Mouse (Mus musculus) embryonic facial prominence, embryonic 12.5 days (tissue): Measurements from ENCODE around the gene Gm49358. TPM values are rescaled to one million over a fixed set of nuclear protein-coding genes. Genes with fewer than 3 reads are reported as not detected.

Source experiments
- ATAC-seq: fragments of 200-750 bp; cut with Nextera tagmentation; 2 replicates; pipeline ENCODE4 v1.8.0; 2017; ENCODE audit not compliant: insufficient number of reproducible peaks, insufficient read depth, low FRiP score, low TSS enrichment
- H3K27ac ChIP-seq: fragments of 300-500 bp; sonication (generic); 2 replicates; pipeline ENCODE4 v1.5.1; 2016; ENCODE audit warnings: mild to moderate bottlenecking
- H3K27me3 ChIP-seq: fragments of 300-500 bp; sonication (generic); 2 replicates; pipeline ENCODE4 v1.6.1; 2016; ENCODE audit warnings: mild to moderate bottlenecking, moderate library complexity
- H3K36me3 ChIP-seq: fragments of 300-500 bp; sonication (generic); 2 replicates; pipeline ENCODE4 v1.6.1; 2016; ENCODE audit warnings: mild to moderate bottlenecking
- H3K4me1 ChIP-seq: fragments of 300-500 bp; sonication (generic); 2 replicates; pipeline ENCODE4 v1.6.1; 2016
- H3K4me2 ChIP-seq: fragments of 300-500 bp; sonication (generic); replicated peaks from 2 replicates; pipeline ENCODE4 v1.6.1; 2016; ENCODE audit warnings: mild to moderate bottlenecking, moderate library complexity
- H3K4me3 ChIP-seq: fragments of 300-500 bp; sonication (generic); 2 replicates; pipeline ENCODE4 v1.5.1; 2016; ENCODE audit warnings: mild to moderate bottlenecking
- H3K9ac ChIP-seq: fragments of 300-500 bp; sonication (generic); 2 replicates; pipeline ENCODE4 v1.6.1; 2016; ENCODE audit warnings: mild to moderate bottlenecking, moderate library complexity
- H3K9me3 ChIP-seq: fragments of 300-500 bp; sonication (generic); 2 replicates; pipeline ENCODE4 v1.6.1; 2016; ENCODE audit warnings: mild to moderate bottlenecking, moderate library complexity
- WGBS: fragments of 180-500 bp; shearing (Covaris S2); methylation state at CpG from one replicate; pipeline ENCODE4 v1.1.7; 2016; 5-methylcytosine and 5-hydroxymethylcytosine counted together
- polyA plus RNA-seq: library from polyadenylated mRNA; unstranded; fragments of >200 nt; fragmentation: Nextera tagmentation; extraction: Ambion mirVana; gene quantifications from 2 replicates; pipeline ENCODE4 v1.2.1, GENCODE M21; 2016

Gm49358 gene
- polyA plus RNA-seq, 1 experiment from 2014 or later, result not detected

GRCm38 (mm10) chr10:86761722-86762383, 1.9 kb upstream of the Gm49358 start:
- no peak overlapping the region for H3K4me3 ChIP-seq
- WGBS, result 42% methylated on average over 7 of the region's 7 CpGs
- H3K4me1 ChIP-seq, result no peaks in the 10 kb centered on the region
- no peaks in the 10 kb centered on the region for H3K36me3 ChIP-seq
- H3K4me2 ChIP-seq, result no peak overlapping the region
- H3K9me3 ChIP-seq, result no peaks in the 10 kb centered on the region
- H3K27ac ChIP-seq, result no peak overlapping the region
- no peaks in the 10 kb centered on the region for H3K27me3 ChIP-seq
- H3K9ac ChIP-seq, result no peak overlapping the region
- ATAC-seq, result no peak

DNA sequence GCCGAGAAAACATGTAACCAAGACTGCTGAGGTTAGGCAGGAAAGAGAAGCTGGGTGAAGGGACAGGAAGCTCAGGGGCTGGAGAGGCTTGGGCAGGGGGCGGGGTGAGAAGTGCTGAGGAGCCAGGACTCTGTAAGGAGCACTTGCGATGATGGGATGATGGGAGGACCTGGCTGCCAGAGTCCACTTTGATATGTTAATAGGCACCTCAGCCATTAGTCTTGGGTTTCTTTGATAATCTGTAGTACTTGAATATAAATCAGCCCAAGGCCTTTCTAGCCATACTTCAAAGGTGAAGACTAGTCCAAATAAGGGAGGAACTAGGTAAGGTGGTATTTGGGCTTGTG, 1.4 kb upstream of the Gm49358 start:
- WGBS, result 64% methylated on average over 3 of the region's 3 CpGs
- no peaks in the 10 kb centered on the region for H3K9me3 ChIP-seq
- no peak overlapping the region for H3K4me3 ChIP-seq
- H3K9ac ChIP-seq, result no peak overlapping the region
- H3K27me3 ChIP-seq, result no peaks in the 10 kb centered on the region
- no peak overlapping the region for H3K4me2 ChIP-seq
- ATAC-seq, result no peak
- H3K27ac ChIP-seq, result no peak overlapping the region
- H3K4me1 ChIP-seq, result no peaks in the 10 kb centered on the region
- H3K36me3 ChIP-seq, result no peaks in the 10 kb centered on the region

- WGBS, result 85% methylated on average over 4 of the region's 4 CpGs
- no peaks in the 10 kb centered on the region for H3K27me3 ChIP-seq
- H3K9me3 ChIP-seq, result no peaks in the 10 kb centered on the region
- no peak overlapping the region for H3K27ac ChIP-seq
- H3K4me1 ChIP-seq, result no peaks in the 10 kb centered on the region
- no peaks in the 10 kb centered on the region for H3K36me3 ChIP-seq
- no peak for ATAC-seq
- H3K4me3 ChIP-seq, result no peak overlapping the region
- H3K9ac ChIP-seq, result no peak overlapping the region
- no peak overlapping the region for H3K4me2 ChIP-seq
Observed at GRCm38 (mm10) chr10:86765344-86765966, 1.7 kb downstream of the Gm49358 start.

- H3K27me3 ChIP-seq, result no peaks in the 10 kb centered on the region
- no peak overlapping the region for H3K9ac ChIP-seq
- 71% methylated on average over 5 of the region's 5 CpGs for WGBS
- ATAC-seq, result no peak
- H3K9me3 ChIP-seq, result no peaks in the 10 kb centered on the region
- H3K27ac ChIP-seq, result no peak overlapping the region
- no peak overlapping the region for H3K4me3 ChIP-seq
- H3K36me3 ChIP-seq, result no peaks in the 10 kb centered on the region
- H3K4me2 ChIP-seq, result no peak overlapping the region
- H3K4me1 ChIP-seq, result no peaks in the 10 kb centered on the region
Observed at GRCm38 (mm10) chr10:86769216-86769615, 5.4 kb downstream of the Gm49358 start.

DNA sequence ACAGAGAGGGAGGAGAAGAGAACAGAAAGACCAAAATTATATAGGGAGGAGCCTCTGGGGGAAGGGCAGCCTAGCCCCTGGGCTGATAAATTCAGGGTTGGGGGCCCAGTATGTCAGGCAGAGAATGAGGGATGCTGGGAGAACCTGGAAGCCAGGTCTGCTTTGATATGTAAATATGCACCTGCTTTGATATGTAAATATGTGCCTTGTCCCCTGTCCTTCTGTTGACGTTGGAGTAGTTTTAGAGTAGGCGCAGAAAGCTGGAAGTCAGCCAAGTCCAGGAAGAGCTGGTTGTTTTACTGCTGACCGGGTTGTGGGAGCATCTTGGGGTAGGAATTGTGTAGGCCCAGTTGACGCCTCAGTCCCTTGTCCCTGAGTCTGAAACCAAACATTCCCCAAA, 6.0 kb downstream of the Gm49358 start:
- Histone ChIP-seq H3K4me3 (no peak overlapping the region), H3K4me1 (no peaks in the 10 kb centered on the region), H3K9ac (no peak overlapping the region), H3K4me2 (no peak overlapping the region), H3K36me3 (no peaks in the 10 kb centered on the region), H3K27ac (no peak overlapping the region), H3K9me3 (no peaks in the 10 kb centered on the region), H3K27me3 (no peaks in the 10 kb centered on the region)
- WGBS, result 53% methylated on average over 4 of the region's 4 CpGs
- ATAC-seq, result no peak

DNA sequence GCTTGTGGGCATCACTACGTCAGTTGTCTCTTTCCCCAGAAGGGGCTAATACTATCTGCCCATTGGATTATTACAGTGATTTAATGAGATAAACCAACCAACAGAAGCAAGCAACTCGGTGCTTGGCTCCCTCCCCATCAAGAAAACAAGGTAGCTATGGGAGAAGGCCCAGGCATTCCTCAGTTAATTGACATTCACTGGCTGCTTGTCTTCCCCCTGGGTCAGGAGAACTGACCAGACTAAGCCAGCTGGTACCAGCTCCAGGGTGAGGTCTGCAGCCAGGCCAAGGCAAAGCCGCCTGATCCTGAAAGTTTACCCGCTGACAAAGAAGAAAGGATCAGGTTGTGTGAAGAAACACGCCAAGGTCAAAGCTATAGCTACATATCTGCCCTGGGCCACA, 7.9 kb downstream of the Gm49358 start:
- H3K4me3 ChIP-seq, result no peak overlapping the region
- H3K4me2 ChIP-seq, result no peak overlapping the region
- H3K36me3 ChIP-seq, result no peaks in the 10 kb centered on the region
- no peaks in the 10 kb centered on the region for H3K9me3 ChIP-seq
- H3K9ac ChIP-seq, result no peak overlapping the region
- WGBS, result 82% methylated on average over 5 of the region's 5 CpGs
- H3K27me3 ChIP-seq, result no peaks in the 10 kb centered on the region
- no peaks in the 10 kb centered on the region for H3K4me1 ChIP-seq
- H3K27ac ChIP-seq, result no peak overlapping the region
- ATAC-seq, result no peak

GRCm38 (mm10) chr10:86772231-86772631, 8.5 kb downstream of the Gm49358 start:
- H3K27me3 ChIP-seq, result no peaks in the 10 kb centered on the region
- H3K4me3 ChIP-seq, result no peak overlapping the region
- no peak overlapping the region for H3K4me2 ChIP-seq
- H3K27ac ChIP-seq, result no peak overlapping the region
- 78% methylated on average over 6 of the region's 6 CpGs for WGBS
- no peaks in the 10 kb centered on the region for H3K4me1 ChIP-seq
- no peaks in the 10 kb centered on the region for H3K36me3 ChIP-seq
- no peaks in the 10 kb centered on the region for H3K9me3 ChIP-seq
- no peak overlapping the region for H3K9ac ChIP-seq
- no peak for ATAC-seq

DNA sequence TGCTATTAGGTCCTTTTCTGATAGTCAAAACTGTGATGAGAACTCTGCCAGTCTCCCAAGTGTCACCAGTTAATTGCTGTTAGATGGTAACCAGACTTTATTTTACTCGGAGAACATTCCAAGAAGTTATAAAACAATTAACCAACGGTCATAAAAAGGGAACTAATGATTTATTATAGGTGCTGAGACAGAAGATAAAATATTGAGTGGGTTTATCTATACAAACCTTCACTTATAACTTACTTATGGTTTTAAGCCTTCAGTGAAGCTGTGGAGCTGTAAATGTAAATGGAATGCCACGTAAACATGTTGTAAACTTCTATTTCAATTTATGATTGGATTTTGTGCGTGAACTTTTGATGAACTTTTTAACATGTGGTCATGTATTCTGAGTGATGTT, 9.6 kb downstream of the Gm49358 start:
- H3K9me3 ChIP-seq, result no peaks in the 10 kb centered on the region
- no peak overlapping the region for H3K27ac ChIP-seq
- H3K27me3 ChIP-seq, result no peaks in the 10 kb centered on the region
- H3K4me1 ChIP-seq, result no peaks in the 10 kb centered on the region
- no peak overlapping the region for H3K4me2 ChIP-seq
- ATAC-seq, result no peak
- 80% methylated on average over 4 of the region's 4 CpGs for WGBS
- H3K4me3 ChIP-seq, result no peak overlapping the region
- H3K9ac ChIP-seq, result no peak overlapping the region
- H3K36me3 ChIP-seq, result no peaks in the 10 kb centered on the region

DNA sequence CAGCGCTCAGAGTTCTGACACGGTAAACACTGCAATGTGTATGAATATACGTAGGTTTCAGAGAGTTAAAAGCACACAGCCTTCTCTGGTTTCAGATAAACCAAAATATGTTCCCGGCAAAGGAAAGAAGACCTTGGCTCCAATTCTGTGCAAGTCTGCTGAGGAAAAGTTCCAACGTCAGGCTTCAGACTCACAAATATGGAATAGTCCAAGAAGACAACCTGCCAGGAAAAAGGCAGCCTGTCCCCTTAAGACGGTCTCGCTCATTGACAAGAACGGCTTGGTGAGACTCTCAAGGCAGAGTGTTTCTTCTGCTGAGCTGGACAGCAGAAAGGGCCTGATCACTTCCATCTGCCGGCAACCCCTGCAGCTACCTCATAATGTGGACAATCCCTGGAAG, 12.5 kb downstream of the Gm49358 start:
- Histone ChIP-seq H3K9me3 (no peaks in the 10 kb centered on the region), H3K27me3 (peaks cover 3% of the 10 kb centered on the region; the same call in 1 of the 2 replicates), H3K4me3 (no peak overlapping the region), H3K36me3 (no peaks in the 10 kb centered on the region), H3K27ac (no peak overlapping the region), H3K4me1 (peaks cover 4% of the 10 kb centered on the region; the same call in 1 of the 2 replicates), H3K9ac (no peak overlapping the region), H3K4me2 (no peak overlapping the region)
- ATAC-seq, result no peak
- 57% methylated on average over 9 of the region's 9 CpGs for WGBS

GRCm38 (mm10) chr10:86777614-86778319, 14.0 kb downstream of the Gm49358 start:
- ATAC-seq, result no peak
- Histone ChIP-seq H3K9ac (peak overlapping the region; percentile 50; the same call in 1 of the 2 replicates), H3K36me3 (no peaks in the 10 kb centered on the region), H3K4me1 (peaks cover 15% of the 10 kb centered on the region), H3K4me3 (peak overlapping the region; percentile 66), H3K9me3 (no peaks in the 10 kb centered on the region), H3K4me2 (peak overlapping the region; percentile 96), H3K27me3 (peaks cover 3% of the 10 kb centered on the region; the same call in 1 of the 2 replicates), H3K27ac (no peak overlapping the region)
- 47% methylated on average over 19 of the region's 19 CpGs for WGBS

DNA sequence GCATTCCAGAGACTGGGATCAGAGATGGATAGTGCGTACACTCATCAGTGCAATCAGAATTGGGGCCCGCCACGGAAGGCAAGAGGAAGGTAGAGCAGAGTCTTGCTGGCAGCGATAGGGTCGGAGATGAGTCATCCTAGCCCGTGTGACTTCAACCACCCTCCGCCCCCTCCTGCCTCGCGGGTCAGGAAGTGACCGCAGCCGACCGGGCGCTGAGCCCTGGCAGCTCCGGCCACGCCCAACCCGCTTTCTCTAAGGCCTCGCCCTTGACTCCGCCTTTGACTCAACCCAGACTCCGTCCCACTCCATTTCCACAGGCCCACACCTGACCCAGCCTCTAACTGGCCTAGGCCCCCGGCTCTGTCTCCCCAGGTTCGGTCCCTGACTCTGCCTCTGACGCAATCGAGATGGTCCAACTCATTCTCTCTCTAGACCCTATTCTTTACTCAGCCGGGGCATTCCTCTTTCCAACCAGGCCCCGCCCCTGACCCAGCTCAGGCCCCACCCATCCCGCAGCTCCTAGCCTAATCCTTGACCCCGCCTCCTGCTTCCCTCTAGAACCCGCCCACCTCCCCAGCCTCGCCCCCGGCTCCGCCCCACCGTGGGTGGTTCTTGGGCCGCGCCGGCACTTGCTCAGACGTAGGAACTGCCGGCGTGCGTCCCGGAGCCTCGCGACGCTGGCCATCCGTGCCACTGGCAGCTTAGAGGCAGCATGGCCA, 14.8 kb downstream of the Gm49358 start, which contains the start of gene Nt5dc3:
Nt5dc3 (plus strand) TSS at position 608 of the 719 bp plus-strand sequence.
- Histone ChIP-seq H3K27ac (peak within 1 kb of the TSS; percentile 51; the same call in 1 of the 2 replicates), H3K9me3 (no peaks in the 10 kb centered on the region), H3K4me3 (peak within 1 kb of the TSS; percentile 66)

More for the DNA sequence above, 14.8 kb downstream of the Gm49358 start, which contains the start of gene Nt5dc3:
- Histone ChIP-seq H3K36me3 (no peaks in the 10 kb centered on the region), H3K27me3 (peaks cover 3% of the 10 kb centered on the region; the same call in 1 of the 2 replicates), H3K4me2 (peak within 1 kb of the TSS; percentile 96), H3K4me1 (peaks cover 15% of the 10 kb centered on the region), H3K9ac (peak within 1 kb of the TSS; percentile 56)
- ATAC-seq, result peak; percentile 95
- under 1% methylated on average over 44 of the region's 44 CpGs for WGBS
